Mouse (Mus musculus) intestine, embryonic 14.5 days (tissue): ENCODE measurements around the gene Tax1bp1. TPM values are rescaled to one million over a fixed set of nuclear protein-coding genes. Genes with fewer than 3 reads are reported as not detected.

ENCODE experiments used
- ATAC-seq: fragments of 200-750 bp; cut with Nextera tagmentation; replicated peaks from 2 replicates; pipeline ENCODE4 v1.8.0; 2017; ENCODE audit warnings: low read depth, moderate number of reproducible peaks, moderate TSS enrichment, moderate library complexity; ENCODE audit not compliant: low FRiP score, low TSS enrichment
- DNase-seq: peaks from one replicate; pipeline ENCODE4 v3.0.0-alpha.2; 2018; ENCODE audit warnings: low spot score
- H3K27ac ChIP-seq: fragments of 300-500 bp; sonication (generic); 2 replicates; pipeline ENCODE4 v1.5.1; 2014; ENCODE audit warnings: low read depth, mild to moderate bottlenecking, control low read depth
- H3K27me3 ChIP-seq: fragments of 300-500 bp; sonication (generic); replicated peaks from 2 replicates; pipeline ENCODE4 v1.6.1; 2014; ENCODE audit warnings: low read length, control low read depth; ENCODE audit not compliant: control insufficient read depth, insufficient read depth
- H3K36me3 ChIP-seq: fragments of 300-500 bp; sonication (generic); 2 replicates; pipeline ENCODE4 v1.6.1; 2014; ENCODE audit warnings: low read length, control low read depth; ENCODE audit not compliant: control insufficient read depth, insufficient read depth
- H3K4me1 ChIP-seq: fragments of 300-500 bp; sonication (generic); replicated peaks from 2 replicates; pipeline ENCODE4 v1.6.1; 2014; ENCODE audit warnings: low read length, control low read depth, mixed read lengths; ENCODE audit not compliant: control insufficient read depth, insufficient read depth
- H3K4me2 ChIP-seq: fragments of 300-500 bp; sonication (generic); 2 replicates; pipeline ENCODE4 v1.6.1; 2014; ENCODE audit warnings: low read length
- H3K4me3 ChIP-seq: fragments of 300-500 bp; sonication (generic); 2 replicates; pipeline ENCODE4 v1.5.1; 2014; ENCODE audit warnings: low read depth, low read length, control low read depth, mixed read lengths
- H3K9ac ChIP-seq: fragments of 300-500 bp; sonication (generic); 2 replicates; pipeline ENCODE4 v1.6.1; 2014; ENCODE audit warnings: mild to moderate bottlenecking, low read length
- H3K9me3 ChIP-seq: fragments of 300-500 bp; sonication (generic); 2 replicates; pipeline ENCODE4 v1.6.1; 2016; ENCODE audit warnings: low read length, control low read depth; ENCODE audit not compliant: control insufficient read depth
- WGBS: fragments of 180-500 bp; shearing (Covaris S2); extraction: QIAGEN DNeasy Blood & Tissue Kit; methylation state at CpG from one replicate; pipeline ENCODE4 v1.1.7; 2014; 5-methylcytosine and 5-hydroxymethylcytosine counted together
- polyA plus RNA-seq: library from polyadenylated mRNA; unstranded; fragments of >200 nt; fragmentation: Nextera tagmentation; extraction: Ambion mirVana; gene quantifications from 2 replicates; pipeline ENCODE4 v1.2.1, GENCODE M21; 2014

The Tax1bp1 gene
- polyA plus RNA-seq, 1 experiment from 2014 or later: 134 TPM

DNA sequence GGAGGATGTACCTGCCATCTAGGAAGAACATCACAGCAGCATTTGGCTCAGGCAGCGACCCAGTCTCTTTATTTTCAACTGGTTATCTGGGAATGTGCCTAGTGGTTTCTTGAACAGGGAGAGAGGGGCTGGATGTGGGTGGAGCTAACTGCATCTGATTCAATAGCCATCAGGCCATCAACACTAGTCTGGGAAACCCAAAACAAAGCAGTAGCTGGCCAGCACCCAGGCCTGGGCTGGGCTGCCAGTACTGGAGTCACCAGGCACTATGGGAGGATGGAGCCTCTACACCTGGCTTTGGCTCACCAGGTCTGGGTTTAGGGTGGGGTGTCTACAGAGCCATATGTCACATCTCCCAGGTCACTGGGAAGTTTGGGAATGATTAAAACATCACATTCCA, 83.2 kb downstream of the Tax1bp1 start:
- WGBS: 58% methylated on average over 1 of the region's 1 CpGs
- Histone ChIP-seq H3K9ac (no peak overlapping the region), H3K4me1 (peaks cover 30% of the 10 kb centered on the region), H3K27me3 (no peaks in the 10 kb centered on the region), H3K4me3 (no peak overlapping the region), H3K9me3 (no peaks in the 10 kb centered on the region), H3K36me3 (no peaks in the 10 kb centered on the region), H3K4me2 (no peak overlapping the region), H3K27ac (no peak overlapping the region)
- no peak for ATAC-seq
- no peak for DNase-seq

GRCm38 (mm10) chr6:52797252-52797800, 83.8 kb downstream of the Tax1bp1 start:
- H3K4me1 ChIP-seq: peaks cover 35% of the 10 kb centered on the region
- WGBS: 53% methylated on average over 6 of the region's 6 CpGs
- H3K9me3 ChIP-seq: no peaks in the 10 kb centered on the region
- no peaks in the 10 kb centered on the region for H3K27me3 ChIP-seq
- no peak for DNase-seq
- no peak for ATAC-seq
- no peak overlapping the region for H3K27ac ChIP-seq
- no peak overlapping the region for H3K4me2 ChIP-seq
- H3K9ac ChIP-seq: no peak overlapping the region
- H3K36me3 ChIP-seq: no peaks in the 10 kb centered on the region
- H3K4me3 ChIP-seq: no peak overlapping the region

DNA sequence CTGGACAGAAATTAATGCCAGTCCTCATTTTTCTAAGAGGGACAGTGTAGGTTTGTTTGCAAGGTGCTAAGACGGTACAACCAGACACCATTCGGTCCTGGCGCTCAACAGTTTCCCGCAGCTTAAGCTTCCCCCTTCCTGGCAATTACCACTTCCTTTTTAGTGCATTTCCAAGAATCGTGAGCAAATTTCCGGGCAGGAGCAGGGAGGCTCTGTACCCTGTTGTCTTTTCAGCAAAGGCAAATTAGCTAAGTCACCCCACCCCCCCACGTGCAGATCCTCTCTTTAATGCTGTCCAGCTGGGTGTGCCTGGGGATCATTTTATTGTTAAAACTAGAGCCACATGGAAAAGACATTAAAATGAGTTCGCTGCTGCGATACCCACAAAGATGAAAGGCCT, 88.7 kb downstream of the Tax1bp1 start:
- ATAC-seq (no peak), DNase-seq (no peak)
- H3K9me3 ChIP-seq: no peaks in the 10 kb centered on the region
- H3K4me2 ChIP-seq: no peak overlapping the region
- H3K36me3 ChIP-seq: no peaks in the 10 kb centered on the region
- 57% methylated on average over 9 of the region's 9 CpGs for WGBS
- no peak overlapping the region for H3K9ac ChIP-seq
- H3K4me1 ChIP-seq: peaks cover 9% of the 10 kb centered on the region; the same call in 1 of the 2 replicates
- H3K27me3 ChIP-seq: no peaks in the 10 kb centered on the region
- no peak overlapping the region for H3K4me3 ChIP-seq
- no peak overlapping the region for H3K27ac ChIP-seq

DNA sequence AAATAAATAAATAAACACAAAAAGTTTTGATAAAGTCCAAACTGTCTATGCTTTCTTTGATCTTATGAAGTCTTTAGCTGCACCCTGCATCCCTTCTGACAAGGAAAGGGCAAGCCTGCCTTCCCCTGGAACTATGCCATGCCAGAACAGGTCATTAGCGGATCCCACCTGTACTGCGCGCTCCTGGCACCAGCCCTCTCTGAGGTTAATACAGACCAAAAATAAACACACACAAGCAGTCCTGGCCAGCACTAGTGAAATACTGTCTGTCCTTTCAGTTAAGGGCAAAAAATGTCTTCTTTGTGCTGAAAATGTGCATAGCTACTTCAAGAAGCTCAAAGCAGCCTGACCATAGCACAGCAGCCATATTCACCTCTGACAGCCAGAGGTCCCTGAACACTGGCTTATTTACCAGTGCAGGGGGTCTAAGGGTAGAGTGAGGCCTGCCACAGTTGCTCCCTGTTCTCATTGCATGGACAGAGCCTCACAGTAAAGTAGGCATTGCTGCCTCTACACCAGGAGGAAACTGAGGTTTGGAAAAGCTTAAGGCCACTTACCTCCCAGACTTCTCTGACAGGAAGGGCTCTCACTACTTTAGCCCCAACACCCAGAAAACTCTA, 91.8 kb downstream of the Tax1bp1 start:
- WGBS: 72% methylated on average over 3 of the region's 3 CpGs
- ATAC-seq (no peak), DNase-seq (no peak)
- H3K4me1 ChIP-seq: peaks cover 9% of the 10 kb centered on the region; the same call in 1 of the 2 replicates
- no peaks in the 10 kb centered on the region for H3K27me3 ChIP-seq
- H3K4me2 ChIP-seq: no peak overlapping the region
- H3K4me3 ChIP-seq: no peak overlapping the region
- H3K36me3 ChIP-seq: no peaks in the 10 kb centered on the region
- H3K9ac ChIP-seq: no peak overlapping the region
- no peaks in the 10 kb centered on the region for H3K9me3 ChIP-seq
- H3K27ac ChIP-seq: no peak overlapping the region

Other genes with a start within 250 kb of the Tax1bp1 start
- 69.2 and 76.0 TPM in 2 replicates for gene Hibadh, start 73.3 kb upstream of the Tax1bp1 start, polyA plus RNA-seq